Mouse (Mus musculus): ENCODE data around the gene Rapgef4.

Gene Rapgef4

GRCm38 (mm10) chr2:71982868-71983597 lies 2.0 kb downstream of the Rapgef4 start:
- 44% methylated on average over 10 of the region's 10 CpGs for WGBS

- 44% methylated on average over 2 of the region's 2 CpGs for WGBS
These were observed 4.7 kb downstream of the Rapgef4 start for GRCm38 (mm10) chr2:71985730-71986129.

GRCm38 (mm10) chr2:71986276-71986848 lies 5.3 kb downstream of the Rapgef4 start:
- 59% methylated on average over 12 of the region's 12 CpGs for WGBS

GRCm38 (mm10) chr2:71988572-71988971 lies 7.5 kb downstream of the Rapgef4 start:
- 34% methylated on average over 6 of the region's 6 CpGs for WGBS

GRCm38 (mm10) chr2:71992129-71992528 lies 11.1 kb downstream of the Rapgef4 start:
- 54% methylated on average over 3 of the region's 3 CpGs for WGBS

GRCm38 (mm10) chr2:71993729-71994423 lies 12.8 kb downstream of the Rapgef4 start:
- WGBS, result 62% methylated on average over 5 of the region's 5 CpGs

GRCm38 (mm10) chr2:71998531-71998930 lies 17.5 kb downstream of the Rapgef4 start:
- 97% methylated on average over 2 of the region's 2 CpGs for WGBS

GRCm38 (mm10) chr2:72000102-72000501 lies 19.1 kb downstream of the Rapgef4 start:
- WGBS, result 60% methylated on average over 2 of the region's 2 CpGs

GRCm38 (mm10) chr2:72002843-72003370 lies 21.9 kb downstream of the Rapgef4 start:
- 60% methylated on average over 5 of the region's 5 CpGs for WGBS

- 89% methylated on average over 13 of the region's 13 CpGs for WGBS
These were observed 22.9 kb downstream of the Rapgef4 start for GRCm38 (mm10) chr2:72003756-72004525.

- 70% methylated on average over 16 of the region's 16 CpGs for WGBS
These were observed 24.0 kb downstream of the Rapgef4 start for GRCm38 (mm10) chr2:72005051-72005450.

GRCm38 (mm10) chr2:72009446-72010218 lies 28.6 kb downstream of the Rapgef4 start:
- 35% methylated on average over 3 of the region's 3 CpGs for WGBS

GRCm38 (mm10) chr2:72015366-72015765 lies 34.3 kb downstream of the Rapgef4 start:
- WGBS, result 61% methylated on average over 8 of the region's 8 CpGs

- WGBS, result 17% methylated on average over 5 of the region's 5 CpGs
These were observed 35.0 kb downstream of the Rapgef4 start for GRCm38 (mm10) chr2:72016013-72016412.

- 91% methylated on average over 2 of the region's 2 CpGs for WGBS
These were observed 36.1 kb downstream of the Rapgef4 start for GRCm38 (mm10) chr2:72017168-72017567.

GRCm38 (mm10) chr2:72018736-72019135 lies 37.7 kb downstream of the Rapgef4 start:
- 91% methylated on average over 1 of the region's 1 CpGs for WGBS

- WGBS, result 87% methylated on average over 15 of the region's 15 CpGs
These were observed 39.7 kb downstream of the Rapgef4 start for GRCm38 (mm10) chr2:72020755-72021154.

GRCm38 (mm10) chr2:72021440-72021839 lies 40.4 kb downstream of the Rapgef4 start:
- WGBS, result 75% methylated on average over 5 of the region's 5 CpGs

- 43% methylated on average over 3 of the region's 3 CpGs for WGBS
These were observed 40.8 kb downstream of the Rapgef4 start for GRCm38 (mm10) chr2:72021845-72022244.

- WGBS, result 90% methylated on average over 5 of the region's 5 CpGs
These were observed 42.8 kb downstream of the Rapgef4 start for GRCm38 (mm10) chr2:72023791-72024190.

- 55% methylated on average over 5 of the region's 5 CpGs for WGBS
These were observed 44.6 kb downstream of the Rapgef4 start for GRCm38 (mm10) chr2:72025660-72026059.

Measured in cerebral cortex, adult 2 months (tissue).